Mouse (Mus musculus): ENCODE results near the gene Tmem214. TPM values are rescaled to one million over a fixed set of nuclear protein-coding genes. Genes with fewer than 3 reads are reported as not detected.

Gene Tmem214
- total RNA-seq, 1 experiment from 2014 or later = 21.4 TPM

DNA sequence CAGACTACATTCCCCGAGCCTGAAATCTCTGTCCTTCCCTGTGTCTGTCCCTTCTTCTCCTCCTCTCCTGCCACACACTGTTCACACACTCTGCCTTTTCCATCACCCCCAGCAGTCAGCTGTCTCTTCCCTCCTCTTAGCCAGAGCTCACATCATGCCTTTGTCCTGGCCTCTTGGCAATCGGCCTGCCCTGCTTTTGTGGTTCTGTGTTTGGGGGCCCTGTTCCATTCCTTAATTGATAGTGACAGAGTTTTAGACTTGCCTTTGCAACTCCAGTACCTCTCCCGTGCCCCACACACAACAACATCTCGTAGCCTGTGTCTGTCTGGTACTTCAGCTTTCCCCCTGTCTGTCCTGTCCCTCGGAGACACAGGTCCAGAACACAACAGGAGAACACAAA lies 44.3 kb downstream of the Tmem214 start:
- no peak for ATAC-seq (ENCODE audit: extremely low read depth, insufficient number of reproducible peaks, low FRiP score, poor library complexity, severe bottlenecking)

DNA sequence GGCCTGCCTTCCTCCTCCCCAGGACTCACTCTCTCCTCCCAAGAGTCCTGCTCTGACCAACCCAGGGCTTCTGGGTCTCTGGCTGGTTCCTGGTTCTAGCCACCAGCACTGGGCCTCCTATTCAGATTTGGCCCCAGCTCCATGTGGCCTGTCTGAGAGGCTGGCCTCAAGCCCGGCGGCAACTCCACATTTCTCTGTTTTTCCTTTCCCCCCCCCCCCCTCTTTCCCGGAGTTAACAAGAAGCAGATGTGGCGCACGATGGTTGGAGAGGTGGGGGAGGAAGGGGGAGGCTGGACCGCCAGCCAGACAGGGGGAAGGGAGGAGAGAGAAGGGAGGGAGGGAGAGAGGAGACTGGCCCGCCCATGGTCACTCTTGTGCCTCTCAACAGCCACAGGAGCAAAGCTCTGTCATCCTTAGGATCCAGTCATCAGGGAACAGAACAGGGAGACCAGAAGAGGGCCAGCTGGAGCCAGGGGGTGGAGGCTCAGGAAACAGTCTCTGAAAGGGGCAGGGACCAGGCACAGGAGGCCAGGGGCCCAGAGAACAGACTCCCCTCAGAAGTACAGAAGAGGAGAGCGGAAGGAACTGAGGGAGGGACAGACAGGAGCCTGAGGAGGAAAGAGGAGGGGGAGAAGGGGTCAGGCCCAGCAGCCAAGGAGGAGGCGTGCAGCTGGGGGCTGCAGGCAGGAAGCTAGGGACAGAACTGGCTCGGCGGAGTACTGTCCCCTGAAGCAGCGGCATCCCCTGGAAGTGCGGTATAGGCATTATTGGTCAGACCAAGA lies 45.4 kb downstream of the Tmem214 start, which contains the start of gene Emilin1:
TSS of gene Emilin1 (plus strand) at position 343 of the 782 bp plus-strand sequence.
- ATAC-seq (ENCODE audit: extremely low read depth, insufficient number of reproducible peaks, low FRiP score, poor library complexity, severe bottlenecking) = no peak

DNA sequence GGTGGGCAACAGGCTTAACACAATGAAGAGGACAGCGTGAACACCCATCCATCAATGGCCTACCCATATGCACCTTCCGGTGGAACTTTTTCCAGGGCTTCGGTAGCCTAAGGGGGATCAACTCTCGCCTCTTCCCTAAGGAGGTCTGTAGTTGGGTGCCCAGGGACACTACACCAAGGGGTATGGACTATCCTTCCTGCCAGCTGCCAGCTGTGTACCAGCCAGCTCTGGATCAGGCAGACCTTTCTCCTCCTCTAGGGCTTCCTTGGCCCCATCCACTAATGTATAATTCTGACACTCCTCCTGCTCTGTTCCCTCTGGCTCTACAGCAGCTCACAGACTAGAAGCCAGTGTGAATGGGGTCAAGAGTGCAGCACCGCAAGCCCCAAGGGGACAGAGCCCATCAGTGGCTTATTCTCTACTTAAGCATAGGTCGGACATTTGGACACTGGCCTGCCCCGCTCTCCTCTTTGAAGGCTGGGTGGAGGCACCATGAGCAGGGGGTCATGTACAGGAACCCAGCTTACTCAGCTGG lies 46.4 kb downstream of the Tmem214 start:
- ATAC-seq (ENCODE audit: extremely low read depth, insufficient number of reproducible peaks, low FRiP score, poor library complexity, severe bottlenecking) = no peak

DNA sequence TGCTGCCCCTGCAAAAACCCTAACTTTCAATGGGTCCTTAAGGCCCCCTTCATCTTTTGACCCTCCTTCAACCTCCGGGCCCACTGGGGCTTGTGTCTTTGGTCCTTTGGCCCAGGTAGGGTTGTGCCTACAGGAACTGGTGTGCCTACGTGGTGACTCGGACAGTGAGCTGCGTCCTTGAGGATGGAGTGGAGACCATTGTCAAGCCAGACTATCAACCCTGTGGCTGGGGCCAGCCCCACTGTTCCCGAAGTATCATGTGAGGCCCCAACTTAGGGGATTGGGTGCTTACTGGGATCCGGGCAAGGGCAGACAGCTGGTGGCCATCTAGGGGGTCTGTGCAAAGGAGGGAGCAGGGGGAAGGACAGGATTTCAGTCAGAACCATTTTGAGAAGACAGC lies 47.0 kb downstream of the Tmem214 start:
- ATAC-seq (ENCODE audit: extremely low read depth, insufficient number of reproducible peaks, low FRiP score, poor library complexity, severe bottlenecking) = no peak

DNA sequence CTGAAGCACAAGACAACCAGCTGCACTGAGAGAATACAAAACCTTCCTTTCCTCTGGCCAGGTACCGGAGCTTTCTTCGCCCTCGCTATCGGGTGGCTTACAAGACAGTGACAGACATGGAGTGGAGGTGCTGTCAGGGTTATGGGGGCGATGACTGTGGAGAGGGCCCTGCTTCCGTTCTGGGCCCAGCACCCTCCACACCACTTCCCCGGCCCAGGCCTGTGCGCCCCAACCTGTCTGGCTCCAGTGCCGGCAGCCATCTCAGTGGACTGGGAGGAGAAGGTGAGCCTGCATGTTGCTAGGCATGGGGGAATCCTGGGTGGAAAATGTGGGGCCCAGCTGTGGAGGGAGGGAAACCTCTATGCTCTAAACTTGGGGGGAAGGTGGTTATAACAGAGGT lies 47.6 kb downstream of the Tmem214 start:
- no peak for ATAC-seq (ENCODE audit: extremely low read depth, insufficient number of reproducible peaks, low FRiP score, poor library complexity, severe bottlenecking)

DNA sequence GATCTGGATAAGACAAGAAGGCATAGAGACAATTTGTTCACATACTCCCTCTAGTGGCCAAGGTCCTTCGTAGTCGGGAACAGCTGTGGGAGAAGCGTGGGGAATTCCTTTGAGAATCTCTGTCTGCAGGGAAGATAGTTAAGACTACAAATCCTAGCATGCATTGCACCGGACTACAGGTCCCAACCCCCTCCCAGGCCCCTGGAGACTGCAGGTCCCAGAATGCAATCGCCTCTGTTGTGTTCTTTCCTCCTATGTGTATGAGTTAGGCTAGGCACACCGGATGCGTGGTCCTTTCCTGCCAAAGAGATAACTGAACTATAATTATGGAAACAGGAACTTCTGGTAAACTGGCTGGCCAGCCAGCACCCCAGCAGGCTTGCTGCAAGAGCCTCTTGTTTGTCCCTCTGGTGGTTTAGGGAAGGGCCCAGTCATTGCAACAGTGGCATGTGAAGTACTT lies 48.2 kb downstream of the Tmem214 start:
- ATAC-seq (ENCODE audit: extremely low read depth, insufficient number of reproducible peaks, low FRiP score, poor library complexity, severe bottlenecking) = peak; percentile 32; the same call in 1 of the 2 replicates

DNA sequence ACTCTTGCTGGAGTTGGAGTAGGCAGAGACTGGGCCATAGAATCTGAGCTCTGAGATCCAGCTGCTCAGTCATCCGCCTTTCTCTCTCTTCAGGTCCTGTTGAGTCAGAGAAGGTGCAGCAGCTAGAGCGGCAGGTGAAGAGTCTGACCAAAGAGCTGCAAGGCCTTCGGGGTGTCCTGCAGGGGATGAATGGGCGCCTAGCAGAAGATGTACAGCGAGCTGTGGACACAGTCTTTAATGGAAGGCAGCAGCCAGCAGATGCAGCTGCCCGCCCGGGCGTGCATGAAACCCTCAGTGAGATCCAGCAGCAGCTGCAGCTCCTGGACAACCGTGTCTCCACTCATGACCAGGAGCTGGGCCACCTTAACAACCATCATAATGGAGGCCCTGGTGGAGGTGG lies 49.0 kb downstream of the Tmem214 start:
- no peak for ATAC-seq (ENCODE audit: extremely low read depth, insufficient number of reproducible peaks, low FRiP score, poor library complexity, severe bottlenecking)

DNA sequence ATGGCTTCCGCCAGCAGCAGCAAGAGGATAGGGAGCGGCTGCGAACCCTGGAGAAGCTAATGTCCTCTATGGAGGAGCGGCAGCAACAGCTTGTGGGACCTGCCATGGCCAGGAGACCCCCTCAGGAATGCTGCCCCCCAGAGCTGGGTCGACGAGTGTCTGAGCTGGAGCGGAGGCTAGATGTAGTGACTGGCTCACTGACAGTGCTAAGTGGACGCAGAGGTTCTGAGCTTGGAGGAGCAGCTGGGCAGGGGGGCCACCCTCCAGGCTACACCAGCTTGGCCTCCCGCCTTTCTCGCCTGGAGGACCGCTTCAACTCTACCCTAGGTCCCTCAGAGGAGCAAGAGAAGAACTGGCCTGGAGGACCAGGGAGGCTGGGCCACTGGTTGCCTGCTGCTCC lies 49.5 kb downstream of the Tmem214 start:
- ATAC-seq (ENCODE audit: extremely low read depth, insufficient number of reproducible peaks, low FRiP score, poor library complexity, severe bottlenecking) = no peak

DNA sequence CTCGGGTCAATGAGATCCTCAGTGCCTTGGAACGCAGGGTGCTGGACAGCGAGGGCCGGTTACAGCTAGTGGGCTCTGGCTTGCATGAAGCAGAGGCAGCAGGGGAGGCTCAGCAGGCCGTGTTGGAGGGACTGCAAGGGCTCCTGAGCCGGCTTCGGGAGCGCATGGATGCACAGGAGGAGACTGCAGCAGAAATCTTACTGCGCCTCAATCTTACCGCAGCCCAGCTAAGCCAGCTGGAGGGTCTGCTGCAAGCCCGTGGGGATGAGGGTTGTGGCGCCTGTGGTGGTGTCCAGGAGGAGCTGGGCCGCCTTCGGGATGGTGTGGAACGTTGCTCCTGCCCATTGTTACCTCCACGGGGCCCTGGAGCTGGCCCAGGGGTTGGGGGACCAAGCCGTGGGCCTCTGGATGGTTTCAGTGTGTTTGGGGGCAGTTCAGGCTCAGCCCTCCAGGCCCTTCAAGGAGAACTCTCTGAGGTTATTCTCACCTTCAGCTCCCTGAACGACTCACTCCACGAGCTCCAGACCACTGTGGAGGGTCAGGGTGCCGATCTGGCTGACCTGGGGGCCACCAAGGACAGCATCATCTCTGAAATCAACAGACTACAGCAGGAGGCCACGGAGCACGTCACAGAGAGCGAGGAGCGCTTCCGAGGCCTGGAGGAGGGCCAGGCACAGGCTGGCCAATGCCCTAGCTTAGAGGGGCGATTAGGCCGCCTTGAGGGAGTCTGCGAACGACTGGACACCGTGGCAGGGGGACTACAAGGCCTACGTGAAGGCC lies 50.3 kb downstream of the Tmem214 start:
- ATAC-seq (ENCODE audit: extremely low read depth, insufficient number of reproducible peaks, low FRiP score, poor library complexity, severe bottlenecking) = no peak

DNA sequence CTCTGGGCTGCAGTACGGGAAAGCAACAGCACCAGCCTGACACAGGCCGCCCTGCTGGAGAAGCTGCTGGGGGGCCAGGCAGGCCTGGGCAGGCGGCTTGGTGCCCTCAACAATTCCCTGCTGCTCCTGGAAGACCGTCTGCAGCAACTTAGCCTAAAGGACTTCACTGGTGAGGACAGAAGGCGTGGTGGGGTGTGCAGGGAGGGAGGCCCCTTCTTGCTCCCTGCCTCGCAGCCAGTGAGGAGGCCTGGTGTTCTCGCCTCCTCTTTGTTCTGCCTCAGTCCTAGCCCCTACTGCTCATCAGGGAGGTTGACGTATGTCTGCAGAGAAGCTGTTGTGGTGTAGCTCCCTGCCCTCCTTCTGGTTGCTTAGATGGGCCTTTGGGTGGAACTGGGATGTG lies 50.9 kb downstream of the Tmem214 start:
- ATAC-seq (ENCODE audit: extremely low read depth, insufficient number of reproducible peaks, low FRiP score, poor library complexity, severe bottlenecking) = no peak

DNA sequence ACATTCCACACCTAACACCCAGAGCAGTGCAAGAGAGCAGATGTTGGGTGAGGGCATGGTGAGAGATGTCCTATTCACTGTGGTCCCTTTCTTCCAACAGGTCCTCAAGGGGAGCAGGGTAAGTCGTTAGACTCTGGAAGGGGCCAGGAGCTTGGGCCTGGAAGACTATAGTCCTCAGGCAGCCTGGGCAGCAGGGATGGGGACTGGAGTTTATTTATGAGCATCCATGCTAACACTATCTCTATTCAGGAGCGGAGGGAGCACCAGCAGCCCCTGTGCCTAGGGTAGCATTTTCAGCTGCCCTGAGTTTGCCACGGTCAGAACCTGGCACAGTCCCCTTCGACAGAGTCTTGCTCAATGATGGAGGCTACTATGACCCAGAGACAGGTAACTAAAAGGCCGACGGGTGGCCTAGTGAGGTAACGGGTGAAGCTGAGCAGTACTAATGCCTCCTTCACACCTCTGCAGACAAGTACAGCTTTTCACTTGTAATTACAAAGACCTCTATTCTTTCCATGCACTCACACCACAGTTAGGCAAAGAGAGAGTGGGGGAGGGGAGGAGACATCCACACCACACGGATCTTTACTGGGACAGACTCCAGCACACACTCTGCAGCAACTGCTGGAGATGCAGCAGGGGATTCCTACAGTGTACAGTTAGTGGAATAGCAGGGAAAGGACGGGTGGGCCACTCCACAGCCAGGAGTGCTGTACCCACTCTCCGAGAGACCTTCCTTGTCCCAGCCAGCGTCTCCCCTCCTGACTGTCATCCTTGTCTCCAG lies 52.2 kb downstream of the Tmem214 start:
- ATAC-seq (ENCODE audit: extremely low read depth, insufficient number of reproducible peaks, low FRiP score, poor library complexity, severe bottlenecking) = no peak

DNA sequence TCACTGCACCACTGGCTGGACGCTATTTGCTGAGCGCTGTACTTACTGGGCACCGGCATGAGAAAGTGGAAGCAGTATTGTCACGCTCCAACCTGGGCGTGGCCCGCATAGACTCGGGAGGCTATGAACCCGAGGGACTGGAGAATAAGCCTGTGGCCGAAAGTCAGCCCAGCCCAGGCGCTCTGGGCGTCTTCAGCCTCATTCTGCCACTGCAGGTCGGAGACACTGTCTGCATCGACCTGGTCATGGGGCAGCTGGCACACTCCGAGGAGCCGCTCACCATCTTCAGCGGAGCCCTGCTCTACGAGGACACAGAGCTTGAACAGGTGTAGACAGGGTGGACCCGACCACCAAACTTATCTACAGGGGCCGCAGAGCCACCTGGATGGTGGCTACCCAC lies 52.8 kb downstream of the Tmem214 start:
- no peak for ATAC-seq (ENCODE audit: extremely low read depth, insufficient number of reproducible peaks, low FRiP score, poor library complexity, severe bottlenecking)

DNA sequence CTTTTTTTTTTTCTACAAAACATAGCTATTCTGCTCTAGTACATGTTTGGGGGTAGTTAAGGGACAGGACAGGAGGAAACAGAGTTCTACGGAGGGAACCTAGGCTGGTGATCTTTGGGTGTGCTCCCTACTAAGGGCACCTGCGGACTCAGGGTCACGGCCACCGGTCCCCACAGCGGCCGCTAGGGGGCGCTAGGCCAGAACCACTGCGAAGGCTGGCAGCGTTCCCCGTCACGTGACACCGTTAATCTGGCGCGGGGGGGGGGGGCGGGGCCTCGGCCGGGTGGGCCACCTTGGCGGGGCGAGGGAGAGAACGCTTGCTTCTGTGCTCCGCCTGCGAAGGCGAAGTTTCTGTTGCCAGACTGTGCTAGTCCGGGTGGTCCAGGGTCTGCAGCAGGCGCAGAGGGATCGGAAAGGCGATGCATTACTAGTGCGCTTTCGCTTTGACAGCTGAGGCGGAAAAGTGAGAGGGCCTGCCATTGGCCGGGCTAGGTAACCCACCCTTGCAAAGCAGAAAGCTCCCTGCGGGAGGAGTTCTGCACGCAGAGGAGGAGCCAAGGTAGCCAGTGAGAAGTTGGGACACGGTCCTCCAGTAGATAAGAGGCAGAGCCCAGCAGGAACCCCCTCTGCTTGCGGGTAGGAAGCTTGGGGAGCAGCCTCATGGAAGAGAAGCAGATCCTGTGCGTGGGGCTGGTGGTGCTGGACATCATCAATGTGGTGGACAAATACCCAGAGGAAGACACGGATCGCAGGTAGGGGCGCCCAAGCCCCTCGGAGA lies 53.6 kb downstream of the Tmem214 start, which contains the start of gene Khk:
TSS of gene Khk (plus strand) at position 176 of the 778 bp plus-strand sequence.
- ATAC-seq (ENCODE audit: extremely low read depth, insufficient number of reproducible peaks, low FRiP score, poor library complexity, severe bottlenecking) = peak; percentile 71

DNA sequence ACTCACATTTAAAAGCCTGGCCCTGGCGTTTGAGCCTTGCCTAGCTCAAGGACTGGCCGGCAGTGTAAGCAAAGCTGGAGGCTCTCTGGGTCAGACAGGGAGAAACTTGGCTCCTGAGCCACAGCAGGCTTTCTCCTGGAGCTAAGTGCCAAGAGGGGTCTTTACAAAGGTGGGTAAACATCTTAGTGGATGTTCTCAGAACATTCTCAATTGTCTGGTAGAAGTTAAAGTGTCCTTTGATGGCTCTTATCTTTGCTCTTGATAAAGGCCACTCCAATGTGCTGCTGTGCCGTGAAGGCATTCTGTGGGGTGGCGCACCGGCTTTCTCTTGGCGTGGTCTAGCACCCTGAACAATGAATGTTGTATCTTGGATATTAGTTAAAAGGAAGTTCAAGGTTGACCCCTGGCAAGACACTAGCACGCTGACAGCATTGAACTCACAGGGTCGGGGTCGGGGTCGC lies 54.8 kb downstream of the Tmem214 start:
- no peak for ATAC-seq (ENCODE audit: extremely low read depth, insufficient number of reproducible peaks, low FRiP score, poor library complexity, severe bottlenecking)

DNA sequence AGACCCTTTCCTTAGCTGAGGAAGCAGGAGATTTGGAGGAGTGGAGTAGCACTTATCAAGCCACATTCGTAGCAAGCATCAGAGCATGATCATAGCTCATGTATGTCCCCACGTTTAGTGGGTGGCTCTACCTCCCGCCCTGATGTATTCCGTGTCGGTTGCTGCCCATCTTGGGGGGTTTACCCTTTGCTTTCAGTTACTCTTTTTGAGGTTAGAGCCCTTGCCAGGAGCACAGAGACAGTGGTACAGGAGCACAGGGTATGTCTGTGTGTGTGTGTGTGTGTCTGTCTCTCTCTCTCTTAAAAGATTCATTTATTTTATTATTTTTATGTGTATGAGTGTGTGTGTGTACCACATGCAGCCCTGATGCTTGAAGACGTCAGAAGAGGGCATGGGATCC lies 55.3 kb downstream of the Tmem214 start:
- no peak for ATAC-seq (ENCODE audit: extremely low read depth, insufficient number of reproducible peaks, low FRiP score, poor library complexity, severe bottlenecking)

DNA sequence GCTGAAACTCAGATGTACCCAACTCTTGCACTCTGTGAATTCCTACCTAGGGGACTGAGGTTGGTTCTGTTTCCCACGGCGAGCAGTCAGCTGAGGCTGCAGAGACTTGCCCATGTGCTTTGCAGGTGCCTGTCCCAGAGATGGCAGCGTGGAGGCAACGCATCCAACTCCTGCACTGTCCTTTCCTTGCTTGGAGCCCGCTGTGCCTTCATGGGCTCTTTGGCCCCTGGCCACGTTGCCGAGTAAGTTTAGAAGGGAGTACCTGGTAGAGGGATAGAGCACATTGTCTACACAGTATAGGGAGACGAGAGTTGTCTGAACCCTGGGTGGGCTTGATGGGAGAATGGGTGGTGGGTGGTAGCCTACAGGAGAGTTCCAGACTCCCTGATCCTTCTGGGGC lies 56.8 kb downstream of the Tmem214 start:
- no peak for ATAC-seq (ENCODE audit: extremely low read depth, insufficient number of reproducible peaks, low FRiP score, poor library complexity, severe bottlenecking)

DNA sequence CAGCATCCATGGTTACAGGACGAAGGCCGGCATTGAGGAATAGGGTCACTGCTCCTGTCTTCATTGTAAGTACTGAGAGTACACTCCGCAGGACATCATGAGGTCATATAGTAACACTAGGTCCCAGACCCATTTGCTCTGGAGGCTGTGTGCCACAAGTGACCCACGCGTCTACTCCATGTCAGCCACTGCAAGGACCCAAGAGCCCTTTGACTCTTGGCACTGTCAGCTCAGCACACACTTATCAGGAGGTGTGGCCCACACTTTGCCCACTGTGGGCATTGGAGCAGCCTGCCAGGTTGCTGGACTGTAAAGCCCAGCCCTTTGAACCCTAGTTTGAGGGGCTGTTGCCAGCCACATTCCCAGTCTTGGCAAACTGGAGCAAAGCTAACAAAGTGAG lies 57.4 kb downstream of the Tmem214 start:
- ATAC-seq (ENCODE audit: extremely low read depth, insufficient number of reproducible peaks, low FRiP score, poor library complexity, severe bottlenecking) = no peak

DNA sequence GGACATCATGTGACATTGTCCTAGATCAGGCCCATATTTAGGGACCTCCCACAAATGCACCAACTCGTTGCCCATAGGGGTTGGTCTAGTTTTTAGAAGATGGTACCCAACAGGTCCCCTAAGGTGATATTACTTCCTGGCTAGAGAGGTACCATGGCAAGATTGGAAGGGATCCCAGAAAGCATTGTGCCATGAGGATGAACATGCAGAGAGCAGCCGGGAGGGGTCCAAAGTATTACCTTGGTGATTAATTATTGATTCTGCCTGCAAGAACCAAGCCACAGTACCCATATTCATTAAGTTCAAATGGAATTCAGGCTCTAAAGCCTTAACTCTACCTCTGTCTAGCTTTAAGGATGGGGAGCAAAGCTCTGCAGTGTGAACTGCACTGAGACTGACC lies 58.3 kb downstream of the Tmem214 start:
- no peak for ATAC-seq (ENCODE audit: extremely low read depth, insufficient number of reproducible peaks, low FRiP score, poor library complexity, severe bottlenecking)
